In the genomic region with DNA sequence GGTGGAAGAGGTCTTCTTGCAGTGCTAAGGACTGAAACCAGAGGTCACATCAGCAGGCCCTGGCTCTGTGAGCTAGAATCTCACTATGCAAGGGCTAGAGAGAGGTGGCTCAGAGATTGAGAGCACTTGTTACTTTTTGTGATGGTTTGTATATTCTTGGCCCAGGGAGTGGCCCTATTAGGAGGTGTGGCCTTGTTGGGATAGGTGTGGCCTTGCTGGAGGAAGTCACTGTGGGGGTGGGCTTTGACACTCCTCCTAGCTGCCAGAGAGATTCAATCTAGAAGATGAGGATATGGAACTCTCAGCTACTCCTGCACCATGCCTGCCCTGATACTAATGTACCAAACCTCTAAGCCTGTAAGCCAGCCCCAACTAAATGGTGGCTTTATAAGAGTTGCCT, we compare ENCODE assay signal across 22 mouse cellular contexts. TPM values are rescaled to one million over a fixed set of nuclear protein-coding genes. Genes with fewer than 3 reads are reported as not detected.
DNase-seq lines count a peak whose midpoint lies in the region; ATAC-seq and TF ChIP-seq lines count a peak whose summit lies in the region.
"Had no signal": no experiment of that assay in that cellular context is flagged by ENCODE, and none has a peak within 500 bp of the region (broad histone marks: within the 10 kb centered on the region; RNA-seq: fewer than 3 reads in every experiment).

No protein-coding gene starts in this region.

- ATAC-seq in liver, postnatal 0 days, result no peak
- no peak for ATAC-seq in liver, embryonic 14.5 days (ENCODE audit: insufficient read depth)
- no peak for ATAC-seq in midbrain, embryonic 11.5 days (ENCODE audit: low FRiP score)
- ATAC-seq: forebrain, embryonic 15.5 days; inflammation-experienced regulatory T-cells, adult 6 months had no signal

- DNase-seq in liver (peak; percentile 35), R1 (ENCODE audit: low read depth, low spot score) (peak; percentile 93)
- no peak for DNase-seq in liver, postnatal 0 days
- DNase-seq in liver, embryonic 14.5 days (ENCODE audit: low read depth in 3 of 3, low spot score in 3 of 3), result no peak
- DNase-seq in adrenal gland, adult 18-20 months (ENCODE audit: low spot score in 2 of 2), result no peak
- DNase-seq in adrenal gland, postnatal 25 days, result no peak
- DNase-seq in midbrain, embryonic 11.5 days (ENCODE audit: low spot score, missing footprints), result no peak
- DNase-seq: cerebellum, postnatal 10 days; gastrocnemius, postnatal 25 days; kidney, adult 2 months; kidney, postnatal 25 days; left cerebral cortex, postnatal 4 days; lung, adult 18-20 months had no signal

- H3K27me3 ChIP-seq in liver, postnatal 0 days (ENCODE audit: insufficient read depth, low read length), result no peaks in the 10 kb centered on the region
- H3K27me3 ChIP-seq in E14TG2a.4 (ENCODE audit: insufficient read depth, low read length), result no peaks in the 10 kb centered on the region
- H3K27me3 ChIP-seq in liver, embryonic 14.5 days (ENCODE audit: control insufficient read depth, insufficient read depth, low read length), result no peaks in the 10 kb centered on the region
- H3K27me3 ChIP-seq in midbrain, embryonic 11.5 days (ENCODE audit: control insufficient read depth, insufficient read depth, low read length), result no peaks in the 10 kb centered on the region
- H3K27me3 ChIP-seq: embryonic facial prominence, embryonic 12.5 days; forebrain, embryonic 15.5 days; hindbrain, embryonic 12.5 days; neural tube, embryonic 12.5 days had no signal

- no peak overlapping the region for H3K4me3 ChIP-seq in liver, postnatal 0 days (ENCODE audit: low read depth, low read length)
- H3K4me3 ChIP-seq in E14TG2a.4 (replicated peaks; ENCODE audit: low read length), result peak overlapping the region; percentile 100
- H3K4me3 ChIP-seq in liver, embryonic 14.5 days (ENCODE audit: insufficient read depth in 1 of 2, low read depth in 2 of 2, low read length in 2 of 2), result peak overlapping the region in 1 of 2 experiments; percentile 99; a peak in 1 of 4 replicates
- no peak overlapping the region for H3K4me3 ChIP-seq in midbrain, embryonic 11.5 days (ENCODE audit: low read depth, low read length)
- H3K4me3 ChIP-seq: hindbrain, embryonic 12.5 days; neural tube, embryonic 12.5 days had no signal

- peaks cover 17% of the 10 kb centered on the region for H3K36me3 ChIP-seq in liver, postnatal 0 days (replicated peaks; ENCODE audit: insufficient read depth, low read length)
- peaks cover 48% of the 10 kb centered on the region for H3K36me3 ChIP-seq in E14TG2a.4 (ENCODE audit: insufficient read depth, low read length)
- peaks cover 6% of the 10 kb centered on the region for H3K36me3 ChIP-seq in liver, embryonic 14.5 days (replicated peaks; ENCODE audit: control insufficient read depth, insufficient read depth, low read depth)
- H3K36me3 ChIP-seq in midbrain, embryonic 11.5 days (ENCODE audit: control insufficient read depth, insufficient read depth, low read length), result peaks cover 2% of the 10 kb centered on the region; the same call in 1 of the 2 replicates

- no peak for TF ChIP-seq EP300 in liver, postnatal 0 days (IDR thresholded peaks at IDR 0.05; ENCODE audit: low read depth)
- TF ChIP-seq EP300 in liver, embryonic 14.5 days (IDR thresholded peaks at IDR 0.05; ENCODE audit: low read depth), result no peak

- TF ChIP-seq CTCF in liver, postnatal 0 days (IDR thresholded peaks at IDR 0.05; ENCODE audit: low read depth), result no peak
- TF ChIP-seq CTCF in E14TG2a.4 (conservative IDR thresholded peaks at IDR 0.05; ENCODE audit: low read length), result no peak
- TF ChIP-seq CTCF in liver, embryonic 14.5 days (IDR thresholded peaks at IDR 0.05; ENCODE audit: low read depth), result no peak

- peaks cover 22% of the 10 kb centered on the region for H3K4me1 ChIP-seq in liver, postnatal 0 days (ENCODE audit: insufficient read depth)
- peaks cover 59% of the 10 kb centered on the region for H3K4me1 ChIP-seq in E14TG2a.4 (replicated peaks; ENCODE audit: low read depth, low read length)
- peaks cover 19 to 21% of the 10 kb centered on the region in 2 experiments for H3K4me1 ChIP-seq in liver, embryonic 14.5 days (replicated peaks; ENCODE audit: control insufficient read depth in 2 of 2, insufficient read depth in 2 of 2, low read length in 1 of 2)
- peaks cover 18% of the 10 kb centered on the region for H3K4me1 ChIP-seq in midbrain, embryonic 11.5 days (ENCODE audit: control insufficient read depth, insufficient read depth, low read length)

- H3K9ac ChIP-seq in liver, postnatal 0 days (replicated peaks), result no peak overlapping the region
- H3K9ac ChIP-seq in liver, embryonic 14.5 days (replicated peaks), result no peak overlapping the region; the same call in 1 of the 2 replicates
- no peak overlapping the region for H3K9ac ChIP-seq in midbrain, embryonic 11.5 days (ENCODE audit: low read length)

- H3K9me3 ChIP-seq in liver, postnatal 0 days (ENCODE audit: low read length), result no peaks in the 10 kb centered on the region
- H3K9me3 ChIP-seq in E14TG2a.4 (ENCODE audit: low read length), result no peaks in the 10 kb centered on the region
- no peaks in the 10 kb centered on the region for H3K9me3 ChIP-seq in liver, embryonic 14.5 days (ENCODE audit: control insufficient read depth, low read length)
- no peaks in the 10 kb centered on the region for H3K9me3 ChIP-seq in midbrain, embryonic 11.5 days (ENCODE audit: control insufficient read depth, low read length)
- H3K9me3 ChIP-seq: embryonic facial prominence, embryonic 12.5 days; forebrain, embryonic 15.5 days; hindbrain, embryonic 12.5 days had no signal

- H3K27ac ChIP-seq in liver, postnatal 0 days (ENCODE audit: low read depth), result no peak overlapping the region
- H3K27ac ChIP-seq in liver, embryonic 14.5 days, result no peak overlapping the region
- H3K27ac ChIP-seq in midbrain, embryonic 11.5 days (ENCODE audit: low read depth, low read length), result no peak overlapping the region
- H3K27ac ChIP-seq: embryonic facial prominence, embryonic 12.5 days; forebrain, embryonic 15.5 days; hindbrain, embryonic 12.5 days; macrophage; midbrain, embryonic 10.5 days; neural tube, embryonic 12.5 days had no signal

- no peak overlapping the region for H3K4me2 ChIP-seq in liver, postnatal 0 days (ENCODE audit: low read depth, low read length)
- peak overlapping the region; percentile 89 for H3K4me2 ChIP-seq in liver, embryonic 14.5 days (ENCODE audit: low read depth)
- H3K4me2 ChIP-seq in midbrain, embryonic 11.5 days, result no peak overlapping the region

RNA-seq across cellular contexts. Expression of gene Zcchc17, which starts 1.8 kb away (rescaled TPM):
- 26.3 and 27.5 TPM in 2 replicates for polyA plus RNA-seq in liver, postnatal 0 days (2015; fragmentation: Nextera tagmentation; extraction: Ambion mirVana)
- 10.8 and 17.1 TPM in 2 replicates for polyA plus RNA-seq in liver, embryonic 14.5 days (2012; rRNA removed)
- polyA plus RNA-seq in liver, embryonic 14.5 days (2014; fragmentation: Nextera tagmentation; extraction: Ambion mirVana), result 44.9 and 49.7 TPM in 2 replicates
- 10 to 100 TPM; 40.4 to 46.0 TPM for total RNA-seq in adrenal gland, adult 18-20 months (2021)
- total RNA-seq in adrenal gland, postnatal 25 days (2021), result 40.3 and 43.1 TPM in 2 replicates
- 81.2 and 84.7 TPM in 2 replicates for polyA plus RNA-seq in midbrain, embryonic 11.5 days (2014; fragmentation: Nextera tagmentation; extraction: Ambion mirVana)

RNA-seq across cellular contexts. Expression of gene Snrnp40, which starts 2.0 kb away (rescaled TPM):
- 37.7 and 39.9 TPM in 2 replicates for polyA plus RNA-seq in liver, postnatal 0 days (2015; fragmentation: Nextera tagmentation; extraction: Ambion mirVana)
- polyA plus RNA-seq in liver, embryonic 14.5 days (2012; rRNA removed), result 39.8 and 50.3 TPM in 2 replicates
- polyA plus RNA-seq in liver, embryonic 14.5 days (2014; fragmentation: Nextera tagmentation; extraction: Ambion mirVana), result 74.6 and 77.2 TPM in 2 replicates
- 10 to 100 TPM; 27.3 to 34.9 TPM for total RNA-seq in adrenal gland, adult 18-20 months (2021)
- 34.9 and 36.3 TPM in 2 replicates for total RNA-seq in adrenal gland, postnatal 25 days (2021)
- 220 and 223 TPM in 2 replicates for polyA plus RNA-seq in midbrain, embryonic 11.5 days (2014; fragmentation: Nextera tagmentation; extraction: Ambion mirVana)

RNA-seq across cellular contexts. Expression of gene Gm10570, which starts 49.5 kb away (rescaled TPM):
- not detected in 2 replicates for polyA plus RNA-seq in liver, postnatal 0 days (2015; fragmentation: Nextera tagmentation; extraction: Ambion mirVana)
- 0.08 TPM in 1 of 2 replicates, not detected in the other for polyA plus RNA-seq in liver, embryonic 14.5 days (2012; rRNA removed)
- polyA plus RNA-seq in liver, embryonic 14.5 days (2014; fragmentation: Nextera tagmentation; extraction: Ambion mirVana), result not detected in 2 replicates
- total RNA-seq in adrenal gland, adult 18-20 months (2021), result not detected
- total RNA-seq in adrenal gland, postnatal 25 days (2021), result not detected in 2 replicates
- not detected in 2 replicates for polyA plus RNA-seq in midbrain, embryonic 11.5 days (2014; fragmentation: Nextera tagmentation; extraction: Ambion mirVana)
- total RNA-seq: gastrocnemius, postnatal 25 days had no signal
- polyA plus RNA-seq: embryonic facial prominence, embryonic 12.5 days; inflammation-experienced regulatory T-cells, adult 6 months; macrophage; midbrain, embryonic 10.5 days; neural tube, embryonic 12.5 days; testis, adult 2 months had no signal

RNA-seq across cellular contexts. Expression of gene Fabp3, which starts 49.6 kb away (rescaled TPM):
- polyA plus RNA-seq in liver, postnatal 0 days (2015; fragmentation: Nextera tagmentation; extraction: Ambion mirVana), result 1.3 and 26.0 TPM in 2 replicates
- polyA plus RNA-seq in liver, embryonic 14.5 days (2012; rRNA removed), result 0.15 and 0.61 TPM in 2 replicates
- polyA plus RNA-seq in liver, embryonic 14.5 days (2014; fragmentation: Nextera tagmentation; extraction: Ambion mirVana), result 0.22 and 0.29 TPM in 2 replicates
- total RNA-seq in adrenal gland, adult 18-20 months (2021), result 100 to 1,000 TPM in 1 of 2 experiments, 10 to 100 TPM in 1; 61.4 to 128 TPM
- 44.7 and 45.0 TPM in 2 replicates for total RNA-seq in adrenal gland, postnatal 25 days (2021)
- 16.7 and 18.6 TPM in 2 replicates for polyA plus RNA-seq in midbrain, embryonic 11.5 days (2014; fragmentation: Nextera tagmentation; extraction: Ambion mirVana)

Comparison
In these comparisons a context has a peak if more than half of its experiments do, and no peak if none do; other contexts are left out.
1. DNase-seq: peak in liver (single experiment) and R1 (single experiment); none in liver, postnatal 0 days (single experiment), liver, embryonic 14.5 days (0 of 3), adrenal gland, adult 18-20 months (0 of 2), adrenal gland, postnatal 25 days (single experiment) and midbrain, embryonic 11.5 days (single experiment).